Mouse (Mus musculus): ENCODE measurements at regions not wholly inside any gene's neighbourhood (a gene's known extent, or its start where the extent isn't known, plus 50 kb on each side); places are given as distances from the start of the nearest gene placed in this dataset.

DNA sequence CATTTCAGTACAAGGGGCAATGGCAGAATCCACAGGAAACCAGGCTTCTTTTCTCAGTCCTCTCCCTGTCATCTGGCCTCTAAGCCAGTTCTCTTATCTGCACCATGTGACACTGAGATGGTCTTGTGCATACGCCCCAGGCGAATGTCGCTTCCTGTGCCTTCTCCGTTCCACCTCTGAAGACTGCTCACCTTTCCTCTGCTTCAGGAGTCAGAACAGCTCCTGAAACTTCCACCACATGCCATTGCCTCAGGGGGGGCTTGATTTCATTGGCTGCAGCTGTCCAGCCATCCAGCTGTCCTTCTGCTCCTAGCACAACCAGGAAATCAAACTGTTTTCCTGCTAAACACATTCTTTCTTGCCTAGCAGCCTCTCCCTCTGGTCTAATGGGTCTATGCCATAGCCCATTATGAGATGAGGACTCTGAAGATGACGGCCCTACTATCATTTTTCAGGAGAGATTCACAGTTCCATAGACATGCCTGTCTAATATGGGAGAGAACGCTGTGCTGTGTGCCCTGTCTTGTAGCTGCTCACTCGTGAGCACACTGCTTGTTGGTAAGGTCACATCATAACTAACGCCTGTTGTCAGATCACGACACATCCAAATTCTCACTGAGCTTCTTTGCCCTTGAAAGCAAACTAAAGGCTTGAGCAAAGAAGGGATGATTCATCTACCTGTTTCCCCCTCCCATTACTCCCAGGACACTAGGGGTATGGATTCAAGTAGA, 129.9 kb upstream of the Fmo9 start:
- DNase-seq = no peak

DNA sequence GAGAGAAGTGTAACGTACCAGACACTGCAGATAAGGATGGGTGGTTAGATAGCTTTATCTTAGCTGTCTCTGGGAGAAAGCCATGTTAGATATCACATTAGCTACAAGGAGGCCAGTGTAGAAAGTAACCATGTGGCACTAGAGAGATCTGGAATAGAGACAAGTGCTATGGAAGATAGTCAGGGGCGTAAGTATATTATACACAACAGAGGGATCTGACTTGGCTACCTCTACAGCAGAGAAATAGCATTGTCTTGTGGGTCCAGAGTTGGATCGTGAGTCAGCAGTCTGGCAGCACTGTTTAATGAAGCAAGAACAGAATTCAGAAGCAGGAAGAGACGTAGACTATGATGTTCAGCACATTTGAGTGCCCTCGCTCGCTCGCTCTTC, 130.4 kb upstream of the Fmo9 start:
- DNase-seq = no peak

DNA sequence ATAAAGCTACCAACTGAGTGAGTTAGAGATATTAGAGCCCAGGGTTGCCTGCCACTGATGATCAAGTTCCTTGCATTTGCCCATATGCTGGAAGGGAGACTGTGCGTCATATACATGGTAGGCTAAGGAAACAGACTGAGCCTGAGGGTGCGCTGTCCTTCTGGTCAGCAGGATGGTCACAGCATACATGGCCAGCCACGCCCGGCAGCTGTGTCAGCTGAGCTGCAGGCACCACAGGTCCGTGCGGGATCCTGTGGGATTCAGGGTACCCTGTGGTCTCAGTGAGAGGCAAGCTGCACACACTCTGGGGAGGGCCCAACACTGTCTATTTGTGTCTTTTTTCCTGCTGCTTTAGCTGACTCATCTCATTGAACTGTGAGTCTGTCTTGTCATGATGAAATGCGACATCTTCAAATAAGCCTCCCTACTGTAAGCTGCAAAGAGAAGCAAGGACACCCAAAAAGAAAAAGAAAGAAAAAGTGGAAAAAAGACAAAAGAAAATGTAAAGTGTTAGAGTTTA, 131.3 kb upstream of the Fmo9 start:
- DNase-seq = no peak

DNA sequence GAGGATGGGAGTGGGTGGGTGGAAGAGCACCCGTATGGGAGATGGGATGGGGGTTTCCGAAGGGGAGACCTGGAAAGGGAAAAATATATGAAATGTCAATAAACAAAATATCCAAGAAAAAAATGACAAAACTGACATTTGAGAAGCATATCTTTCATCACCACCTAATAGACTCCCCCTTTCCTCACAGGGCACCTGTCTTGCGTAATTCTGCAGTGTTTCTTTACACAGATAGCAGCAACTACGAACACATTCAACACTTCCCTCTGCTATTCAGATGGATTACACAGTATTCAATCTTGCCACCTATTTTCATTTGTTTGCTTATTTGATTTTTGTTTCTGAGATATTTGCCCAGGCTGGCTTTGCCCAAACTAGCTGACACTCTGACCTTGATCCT, 136.3 kb upstream of the Fmo9 start:
- no peak for DNase-seq

DNA sequence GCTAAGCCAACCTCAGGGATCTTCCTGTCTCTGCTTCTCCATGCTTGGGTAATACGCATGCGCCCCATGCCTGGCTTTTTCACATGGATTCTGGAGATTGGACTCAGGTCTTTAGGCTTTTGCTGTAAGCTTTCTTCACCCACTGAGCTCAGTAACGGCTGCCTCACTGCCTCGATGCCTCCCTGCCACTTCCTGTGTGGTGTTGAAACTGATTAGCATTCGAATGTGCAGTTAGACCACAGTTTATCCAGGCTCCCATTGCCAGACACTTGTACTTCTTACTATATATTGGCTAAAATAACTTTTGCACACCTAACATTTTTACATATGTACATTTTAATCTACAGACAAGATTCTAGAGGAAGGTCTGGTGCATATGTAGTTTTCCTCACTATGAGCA, 137.0 kb upstream of the Fmo9 start:
- no peak for DNase-seq

DNA sequence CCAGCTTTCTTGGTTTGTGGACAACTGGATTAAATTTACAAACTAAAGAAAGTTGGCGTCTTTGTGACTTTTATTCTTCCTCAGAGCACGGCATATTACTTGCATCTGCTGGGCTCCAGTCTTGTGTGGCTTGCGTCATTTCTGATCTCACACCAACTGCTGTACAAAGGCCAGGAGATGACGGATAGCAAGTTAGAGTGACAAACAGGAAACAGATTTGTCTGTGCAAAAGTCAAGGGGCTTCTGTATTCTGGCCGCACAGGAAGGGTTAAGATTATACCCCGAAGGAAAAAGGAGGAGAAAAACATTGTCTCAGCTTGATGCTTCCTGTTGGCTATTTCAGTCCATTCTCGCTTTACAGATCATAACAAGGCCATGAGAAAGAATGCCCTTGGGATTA, 137.8 kb upstream of the Fmo9 start:
- no peak for DNase-seq

DNA sequence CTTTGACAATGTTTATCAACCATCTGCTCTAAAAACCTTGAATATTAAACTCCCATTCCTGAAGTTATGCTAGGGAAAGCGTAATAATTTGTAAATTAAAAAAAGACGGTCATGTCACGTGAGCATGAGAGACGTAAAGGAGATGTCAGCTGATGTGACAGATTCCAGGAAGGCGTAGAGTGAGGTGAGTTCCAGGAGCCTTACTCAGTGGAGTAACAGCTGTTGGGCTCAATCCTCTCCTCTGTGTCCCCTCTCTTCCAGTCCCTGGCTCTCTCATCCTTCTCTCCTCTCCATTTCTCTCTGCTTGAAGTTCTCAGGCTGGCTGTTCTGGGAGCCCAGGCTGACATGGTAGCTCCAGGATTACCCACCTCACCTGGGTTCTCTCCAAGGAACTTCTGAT, 138.4 kb upstream of the Fmo9 start:
- DNase-seq = no peak

DNA sequence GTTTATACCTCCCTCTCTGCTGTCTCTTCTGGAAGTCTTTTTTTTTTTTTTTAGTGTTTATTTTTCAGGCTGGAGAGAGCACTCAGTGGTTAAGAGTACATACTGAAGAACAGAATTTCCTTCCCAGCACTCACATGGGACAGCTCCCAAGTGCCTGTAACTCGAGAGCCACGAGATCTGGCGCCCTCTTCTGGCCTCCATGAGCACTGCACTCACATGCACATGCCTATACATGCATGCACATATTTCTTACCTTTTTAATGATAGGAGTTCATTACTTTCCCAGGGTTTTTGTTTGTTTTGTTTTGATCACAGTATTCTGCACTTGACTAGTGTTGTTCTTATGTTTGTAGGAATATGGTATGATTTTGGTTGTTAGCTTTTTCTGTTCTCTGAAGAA, 139.5 kb upstream of the Fmo9 start:
- DNase-seq = no peak

DNA sequence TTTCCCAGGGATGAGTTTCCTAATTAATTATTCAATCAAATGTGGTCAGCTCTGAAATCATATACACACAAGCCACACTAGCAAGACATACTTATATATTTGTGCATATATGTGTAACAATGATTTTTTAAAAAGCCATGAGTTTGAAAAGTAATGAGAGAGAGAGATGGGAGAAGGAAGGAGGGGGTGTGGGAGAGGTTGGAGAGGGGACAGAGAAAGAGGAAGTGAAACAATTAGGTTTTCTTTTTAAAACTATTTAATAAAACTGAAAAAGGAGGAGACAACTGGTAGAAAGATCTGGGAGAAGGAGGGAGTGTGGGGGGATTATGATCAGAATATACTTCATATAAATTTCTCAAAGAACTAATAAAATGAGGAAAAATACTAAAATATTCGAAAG, 155.7 kb upstream of the Fmo9 start:
- no peak for DNase-seq

DNA sequence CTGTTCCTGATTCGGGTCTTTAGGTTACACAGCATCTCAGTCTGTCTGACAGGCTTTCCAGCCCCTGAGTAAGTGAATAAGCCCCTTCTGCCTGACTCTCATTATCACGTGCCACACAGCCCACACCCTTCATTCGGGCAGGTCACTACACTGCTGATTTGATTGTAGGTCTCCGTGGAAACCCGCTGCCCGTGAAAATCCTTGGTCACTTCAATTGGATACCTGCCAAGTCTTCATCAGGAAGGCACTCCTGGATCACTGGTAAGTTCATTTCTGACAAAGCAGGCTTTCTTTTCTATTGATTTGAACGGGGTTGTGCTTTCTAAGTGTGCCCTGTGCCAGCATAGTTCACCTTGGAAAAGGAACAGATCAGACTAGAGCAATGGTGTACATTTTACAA, 158.2 kb upstream of the Fmo9 start:
- DNase-seq = no peak

DNA sequence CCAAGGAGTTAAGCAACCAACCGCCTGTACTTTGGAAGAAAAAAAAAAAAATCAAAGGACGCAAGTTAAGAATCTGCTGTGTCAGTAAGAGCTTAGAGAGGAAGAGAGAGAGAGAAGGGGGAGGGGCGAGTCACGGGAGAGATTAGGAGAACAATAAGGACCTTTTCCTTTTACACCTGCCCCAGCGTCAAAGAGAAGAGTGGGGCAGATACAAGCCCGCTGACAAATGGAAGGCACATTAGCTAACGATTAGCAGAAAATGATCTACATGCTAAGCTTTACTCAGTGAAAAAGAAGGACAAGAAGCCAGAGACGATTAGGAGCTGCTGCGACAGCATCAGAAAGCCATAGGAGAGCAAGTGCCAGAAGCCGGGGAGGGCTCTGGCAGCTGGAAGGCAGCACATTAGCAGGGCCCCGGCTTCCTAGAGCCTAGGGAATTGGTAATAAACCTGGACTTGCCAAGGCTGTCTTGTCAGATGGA, 157.8 kb upstream of the Fam78b start:
- no peak for DNase-seq

DNA sequence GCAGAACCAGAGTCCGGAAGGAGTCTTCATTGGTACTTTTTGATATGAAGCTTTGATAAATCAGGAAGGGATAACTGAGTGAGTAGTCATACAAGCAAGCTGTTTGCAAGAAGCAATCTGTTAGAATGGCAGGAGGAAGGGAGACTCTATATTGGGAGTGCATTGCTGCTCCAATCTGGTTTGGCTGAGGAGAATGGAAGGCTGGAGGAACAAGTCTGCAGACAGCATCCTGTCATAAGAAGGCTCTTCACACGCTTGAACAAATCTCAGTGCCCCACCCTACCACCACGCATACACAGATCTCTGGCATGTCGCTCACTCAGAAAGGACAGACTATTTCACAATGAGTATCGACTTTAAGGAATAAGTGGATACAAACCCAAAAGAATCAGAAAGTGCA, 154.7 kb upstream of the Fam78b start:
- no peak for DNase-seq

DNA sequence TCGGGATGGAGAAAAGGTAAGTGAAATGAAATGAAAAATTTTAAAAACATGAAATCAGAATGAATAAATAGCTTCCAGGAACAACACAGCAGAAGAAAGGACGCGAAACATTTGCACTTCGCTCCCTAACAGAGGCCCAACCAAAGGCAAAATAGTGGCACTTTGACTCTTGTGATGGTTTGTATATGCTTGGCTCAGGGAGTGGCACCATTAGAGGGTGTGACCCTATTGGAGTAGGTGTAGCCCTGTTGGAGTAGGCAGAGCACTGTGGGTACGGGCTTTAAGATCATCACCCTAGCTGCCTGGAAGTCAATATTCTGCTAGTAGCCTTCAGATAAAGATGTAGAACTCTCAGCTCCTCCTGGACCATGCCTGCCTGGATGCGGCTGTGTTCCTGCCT, 154.0 kb upstream of the Fam78b start:
- no peak for DNase-seq

DNA sequence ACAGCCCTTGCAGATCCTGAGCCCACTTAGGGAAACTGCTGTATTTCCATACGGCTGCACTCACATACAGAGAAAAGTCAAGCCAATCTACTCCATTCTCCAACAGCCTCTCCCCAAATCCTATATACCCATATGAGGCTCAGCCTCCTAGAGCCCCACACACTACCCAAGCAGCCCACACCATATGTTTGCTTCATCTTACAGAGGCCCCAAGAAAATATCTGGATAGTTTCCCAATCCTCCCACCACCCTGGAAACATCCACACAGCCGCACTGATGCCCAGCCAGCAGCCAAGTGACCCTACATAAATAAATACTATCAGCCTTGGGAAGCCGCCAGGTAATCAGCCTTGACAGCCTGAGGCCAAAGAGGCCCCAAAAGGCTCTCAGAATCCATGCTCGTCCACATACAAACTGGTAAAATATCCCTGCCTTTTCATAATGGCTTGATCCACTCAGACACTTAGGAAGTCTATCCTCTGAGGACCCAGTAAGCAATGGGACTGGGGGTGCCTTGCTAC, 153.1 kb upstream of the Fam78b start:
- DNase-seq = no peak

DNA sequence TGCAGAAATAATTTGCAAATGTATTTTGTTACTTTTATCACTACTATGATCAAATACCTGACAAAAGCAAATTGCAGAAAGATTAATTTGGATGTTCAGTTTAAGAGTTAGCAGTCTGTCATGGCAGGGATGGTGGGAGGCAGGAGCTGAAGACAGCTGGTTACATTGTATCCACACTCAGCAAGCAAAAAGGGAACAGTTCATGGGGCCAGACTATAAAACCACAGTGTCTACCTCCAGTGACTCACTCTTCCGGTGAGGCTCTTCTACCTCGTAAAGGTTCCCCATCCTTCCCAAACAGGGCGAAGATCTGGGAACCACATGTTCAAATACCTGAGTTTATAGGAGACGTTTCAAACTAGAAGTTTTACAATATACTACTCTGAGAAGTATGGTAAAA, 145.2 kb upstream of the Fam78b start:
- no peak for DNase-seq

DNA sequence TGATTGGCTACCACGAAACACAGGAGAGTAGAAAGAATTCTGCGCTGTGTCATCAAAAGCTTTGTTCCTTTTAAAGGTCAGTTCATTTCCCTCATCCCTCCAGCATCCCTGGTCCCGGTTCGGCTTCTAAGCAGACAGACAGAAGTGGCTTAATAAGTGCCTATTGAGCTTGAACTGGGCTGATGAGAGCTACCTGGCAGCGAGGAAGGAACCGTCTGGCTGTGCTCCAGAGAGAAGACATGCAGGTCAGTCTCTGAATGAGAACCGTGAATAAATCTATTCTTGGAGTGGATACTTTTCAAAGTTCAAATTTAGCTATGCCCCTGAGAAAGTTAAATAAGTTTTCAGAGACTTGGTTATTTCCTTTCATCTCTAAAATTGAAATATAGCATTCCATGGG, 135.0 kb upstream of the Fam78b start:
- no peak for DNase-seq

DNA sequence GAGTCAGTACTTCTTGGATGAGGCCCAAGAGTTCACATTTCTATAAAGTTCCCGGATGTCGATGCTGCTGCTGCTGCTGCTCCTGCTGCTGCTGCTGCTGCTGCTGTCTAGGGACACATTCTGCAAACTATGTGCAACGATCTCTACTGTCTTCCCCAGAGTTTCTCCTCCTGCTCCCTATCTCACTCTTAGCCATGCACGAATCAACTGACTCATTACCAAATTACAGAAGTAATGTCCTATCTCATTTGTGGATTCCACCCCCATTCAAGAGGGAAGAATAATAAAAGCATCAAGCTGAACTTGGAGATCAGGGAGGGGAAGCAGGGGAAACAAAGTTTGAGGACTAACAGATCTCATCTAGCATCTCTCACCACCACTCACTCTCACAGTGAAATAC, 130.0 kb upstream of the Fam78b start:
- DNase-seq = no peak

DNA sequence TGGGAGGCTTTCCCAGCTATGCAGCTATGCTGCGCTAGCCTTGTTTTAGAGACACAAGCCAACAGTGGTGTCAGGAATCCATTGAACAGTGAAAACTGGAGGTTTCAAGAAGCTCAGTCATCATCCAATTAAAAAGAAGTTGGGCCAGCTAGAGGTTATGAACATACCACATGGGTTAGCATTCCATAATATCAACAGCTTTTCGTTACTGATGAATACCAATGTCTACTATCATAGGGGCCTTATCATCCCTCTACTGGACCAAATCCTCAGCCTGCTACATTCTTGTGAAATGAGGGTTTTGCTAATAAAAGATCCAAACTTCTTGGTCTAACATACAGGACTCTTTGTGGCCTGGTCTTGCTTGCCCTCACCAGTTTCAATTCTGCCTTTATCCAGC, 124.8 kb upstream of the Fam78b start:
- DNase-seq = no peak

DNA sequence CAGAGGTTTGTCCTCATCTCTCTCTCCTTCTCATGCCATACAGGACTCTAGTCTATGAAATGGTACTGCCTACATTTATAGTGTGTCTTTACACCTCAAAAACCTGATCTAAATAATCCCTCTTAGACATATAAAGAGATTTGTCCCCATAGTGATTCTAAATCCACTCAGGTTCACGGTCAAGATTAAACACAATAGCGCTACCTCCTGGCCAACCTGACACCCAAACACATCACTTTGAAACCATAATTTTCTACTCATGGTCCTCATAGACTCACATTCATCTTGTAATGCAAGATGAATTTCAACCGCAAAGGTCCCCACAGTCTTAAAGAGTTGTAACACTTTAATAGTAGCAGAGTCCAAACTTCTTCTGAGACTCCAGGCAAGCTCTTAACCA, 118.0 kb upstream of the Fam78b start:
- DNase-seq = no peak

DNA sequence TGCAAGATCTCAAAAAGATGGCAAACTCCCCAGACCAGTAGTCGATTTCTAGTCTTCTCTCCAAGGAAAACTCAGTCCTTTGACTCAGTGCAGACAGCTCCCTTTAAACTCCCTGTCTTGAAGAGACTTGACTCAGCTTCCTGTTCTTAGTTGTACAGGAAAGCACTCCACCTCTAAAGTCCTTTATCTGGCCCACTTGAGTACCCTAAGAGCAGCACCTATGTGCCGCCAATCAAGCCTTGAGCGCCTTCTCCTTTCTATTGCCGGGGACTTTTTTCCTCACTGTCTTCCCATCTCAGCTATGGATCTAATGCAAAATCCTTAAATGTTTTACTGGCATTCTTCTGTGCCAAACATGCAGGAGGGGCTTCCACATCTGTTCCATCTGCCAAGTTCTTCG, 105.3 kb upstream of the Fam78b start:
- DNase-seq = no peak

DNA sequence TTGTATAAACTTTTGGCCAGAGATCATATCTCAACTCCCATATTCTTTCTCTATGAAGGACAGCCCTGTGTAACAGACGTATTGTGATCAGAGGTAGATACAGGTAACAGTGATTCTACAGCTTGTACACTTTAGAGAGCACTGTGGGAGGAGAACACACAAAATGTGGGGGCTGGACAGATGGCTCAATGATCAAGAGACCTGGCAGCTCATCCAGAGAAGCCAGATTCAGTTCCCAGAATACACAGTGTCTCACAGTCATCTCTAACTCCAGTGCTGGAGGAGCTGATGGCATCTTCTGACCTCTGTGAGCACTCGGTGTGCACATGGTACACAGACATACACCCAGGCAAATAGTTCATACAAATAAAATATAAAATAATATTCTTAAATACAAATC, 102.5 kb upstream of the Fam78b start:
- no peak for DNase-seq

DNA sequence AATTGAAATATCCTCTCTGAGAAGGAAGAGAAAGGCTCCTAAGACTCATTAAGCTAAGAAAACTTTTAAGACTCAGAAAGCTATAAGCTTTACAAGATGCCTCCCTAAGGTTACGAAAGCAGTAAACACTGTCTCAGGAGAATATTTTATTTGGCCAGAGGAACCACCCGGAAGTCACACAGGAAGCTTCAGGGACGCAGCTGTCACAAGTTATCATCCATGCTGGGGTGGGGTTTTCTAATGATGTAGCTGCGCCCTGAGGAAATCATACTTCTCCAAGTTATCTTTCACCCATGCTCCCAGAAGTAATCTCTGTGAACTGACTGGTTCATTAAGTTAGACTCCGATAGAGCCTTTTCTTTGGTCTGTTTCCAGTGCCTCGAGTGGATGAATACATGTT, 102.0 kb upstream of the Fam78b start:
- DNase-seq = no peak

DNA sequence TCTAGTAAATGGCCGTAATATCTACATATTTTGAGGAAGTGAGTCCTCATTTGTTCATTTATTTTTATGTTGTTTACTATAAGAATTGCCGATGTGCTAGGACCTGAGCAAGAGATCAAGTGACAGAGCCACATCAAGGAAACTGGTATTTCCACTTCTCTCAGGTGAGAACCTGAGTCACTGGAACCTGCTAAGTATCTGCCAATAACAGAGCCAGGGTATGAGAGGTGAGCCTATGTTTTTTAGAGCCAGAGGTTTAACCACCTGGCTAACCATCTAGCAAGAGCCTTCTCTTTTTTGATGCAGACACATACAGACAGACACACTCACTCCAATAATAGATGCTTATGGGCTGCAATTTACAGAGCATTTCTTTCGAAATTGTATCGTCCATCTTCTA, 101.2 kb upstream of the Fam78b start:
- no peak for DNase-seq

DNA sequence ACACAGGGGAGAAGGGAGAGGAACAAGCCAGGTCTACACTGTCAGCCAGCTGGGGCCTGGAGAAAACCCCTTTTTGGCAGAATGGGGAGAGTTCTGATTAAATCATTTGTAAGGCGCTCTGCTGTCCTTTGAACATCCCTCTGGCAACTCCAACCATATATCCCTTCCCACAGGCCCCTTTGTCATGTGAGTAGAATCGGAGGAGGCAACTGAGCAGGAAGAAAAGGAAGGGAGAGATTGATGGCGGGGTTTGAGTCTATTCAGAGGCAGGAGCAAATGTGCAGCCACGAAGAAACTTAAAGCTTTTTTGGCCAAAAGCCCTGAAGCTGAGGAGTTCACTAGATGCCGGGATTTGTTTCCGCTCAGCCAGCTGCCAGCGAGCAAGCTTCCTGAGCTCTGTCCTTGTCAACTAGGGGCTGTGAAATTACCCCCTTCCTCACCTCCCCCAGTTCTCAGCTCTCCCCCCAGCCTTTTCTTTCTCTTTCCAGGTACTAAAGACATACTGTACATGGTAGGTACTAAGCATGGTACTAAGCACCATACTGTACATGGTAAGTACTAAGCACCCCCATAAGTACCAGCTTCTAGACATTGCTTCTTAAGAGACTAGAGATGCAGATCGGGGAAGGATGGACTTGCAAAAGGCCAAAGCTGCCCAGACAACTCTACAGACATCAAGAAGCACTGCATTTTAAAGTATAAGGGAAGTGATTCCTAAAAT, 100.6 kb upstream of the Fam78b start:
- no peak for DNase-seq

Measured in right cerebral cortex, adult 18-20 months (tissue).